Mouse (Mus musculus) layer of hippocampus, adult 9-11 months (tissue): ENCODE measurements at regions not wholly inside any gene's neighbourhood (a gene's known extent, or its start where the extent isn't known, plus 50 kb on each side); places are given as distances from the start of the nearest gene placed in this dataset.

Experiments used
- DNase-seq: peaks from one replicate; pipeline ENCODE4 v3.0.0; 2022

DNA sequence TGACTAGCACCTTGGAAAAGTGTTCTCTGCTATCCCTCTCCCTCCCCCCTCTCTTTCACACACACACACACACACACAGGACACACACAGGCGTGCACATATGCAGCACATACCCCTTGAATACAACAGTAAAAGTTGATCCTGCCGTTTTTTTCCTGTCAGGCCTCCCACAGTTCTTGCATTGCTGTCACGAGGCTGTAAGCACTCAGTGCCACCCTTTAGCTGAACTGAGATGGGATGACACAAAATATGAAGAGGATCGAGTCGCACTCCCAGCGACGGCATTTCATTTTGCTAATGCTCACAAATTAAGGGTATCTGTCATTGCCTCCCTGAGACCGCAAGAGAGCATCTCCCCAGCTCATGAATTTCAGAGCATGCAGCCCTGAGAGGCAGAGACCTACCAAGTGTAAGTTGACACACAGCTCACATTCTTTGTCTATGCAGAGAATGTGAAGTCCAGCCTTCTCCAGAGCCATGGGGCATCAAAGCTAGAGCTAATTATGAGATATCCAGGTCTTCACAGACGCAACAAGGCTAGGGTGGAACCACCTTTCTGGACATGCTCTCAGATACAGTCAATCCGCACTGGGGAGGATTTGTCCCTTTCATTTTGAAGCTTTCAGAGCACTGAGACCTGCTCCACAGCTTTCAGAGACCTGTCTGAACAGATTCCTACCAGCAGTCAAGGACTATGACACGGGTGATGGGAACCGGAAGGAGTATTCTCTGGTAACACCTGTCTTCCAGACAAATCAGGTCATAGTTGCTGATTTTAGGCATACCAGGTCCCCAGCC lies 152.3 kb downstream of the Cmpk2 start:
- DNase-seq: peak; percentile 4

DNA sequence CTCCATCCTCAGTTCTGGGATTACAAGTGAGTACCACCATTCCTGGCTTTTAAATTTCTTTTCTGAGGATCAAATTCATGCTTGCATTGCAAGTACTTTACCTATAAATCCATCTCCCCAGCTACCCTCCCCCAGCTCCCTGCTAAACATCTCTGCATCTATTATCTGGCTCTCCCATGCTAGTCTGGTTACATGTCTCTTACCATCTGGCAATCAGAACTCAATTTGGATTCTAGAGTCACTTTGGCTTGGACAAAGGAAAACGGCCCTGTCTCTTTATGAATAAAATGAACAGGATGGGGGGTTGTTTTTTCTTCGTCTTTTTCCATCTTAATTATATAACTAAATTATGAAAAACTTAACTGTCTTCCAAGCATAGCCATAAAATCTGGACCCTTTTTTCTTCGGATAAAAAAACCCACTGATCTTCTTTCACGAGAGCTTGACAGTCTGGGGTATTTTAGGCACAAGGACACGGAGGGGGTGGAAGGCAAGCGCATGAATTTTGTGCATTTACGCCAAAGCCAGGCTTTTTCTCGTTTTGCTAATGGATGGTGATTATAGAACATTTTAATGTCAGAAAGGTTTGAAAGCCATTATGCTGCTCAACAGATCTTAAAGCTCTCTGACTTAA lies 151.6 kb downstream of the Cmpk2 start:
- peak; percentile 20 for DNase-seq

DNA sequence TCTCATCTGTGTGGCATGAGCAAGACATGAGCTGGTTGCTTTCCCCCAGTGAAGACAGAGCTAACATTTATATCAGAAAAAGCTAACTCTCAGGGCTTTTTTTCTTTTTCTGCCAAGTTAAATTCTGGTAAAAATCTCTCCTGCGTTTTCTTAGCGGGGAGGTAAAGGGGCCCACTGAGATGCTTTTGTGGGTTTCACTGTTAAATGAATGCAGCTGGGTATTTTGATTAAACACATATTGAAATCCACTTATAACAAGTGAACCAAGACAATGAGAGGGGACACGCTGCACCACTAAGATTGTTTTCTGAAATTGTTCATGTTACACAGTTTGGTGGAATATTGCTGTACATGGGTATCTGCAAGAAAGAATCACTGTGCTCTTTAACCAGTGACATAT lies 149.0 kb downstream of the Cmpk2 start:
- no peak for DNase-seq

DNA sequence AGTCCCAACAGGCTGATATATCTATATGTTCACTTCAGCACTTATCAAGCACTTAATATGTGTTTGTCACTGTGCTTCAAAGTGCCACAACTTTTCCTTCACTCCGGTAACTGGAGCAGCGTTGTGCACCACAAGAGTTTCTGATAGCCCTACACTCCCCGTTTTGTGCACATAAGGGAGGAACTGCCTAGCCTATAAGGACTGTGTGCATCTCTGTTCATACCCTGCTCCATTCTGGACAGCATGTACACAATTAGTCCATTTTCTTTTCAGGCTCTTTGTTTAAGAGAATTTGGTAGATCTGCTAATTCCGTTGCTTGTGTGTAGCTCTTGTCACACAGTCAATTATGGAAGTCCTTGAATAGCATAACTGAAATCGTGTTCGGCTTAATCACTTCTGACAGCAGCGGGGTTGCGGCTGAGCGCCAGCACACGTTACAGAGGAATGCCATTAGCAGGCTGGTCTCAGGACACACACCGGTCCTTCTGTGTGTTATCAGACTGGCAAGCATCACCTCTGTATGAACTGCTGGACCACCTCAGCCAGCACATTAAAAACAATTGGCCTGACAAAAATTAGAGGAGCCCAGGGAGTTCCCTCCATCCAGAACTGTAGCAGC lies 144.2 kb downstream of the Cmpk2 start:
- DNase-seq: no peak

DNA sequence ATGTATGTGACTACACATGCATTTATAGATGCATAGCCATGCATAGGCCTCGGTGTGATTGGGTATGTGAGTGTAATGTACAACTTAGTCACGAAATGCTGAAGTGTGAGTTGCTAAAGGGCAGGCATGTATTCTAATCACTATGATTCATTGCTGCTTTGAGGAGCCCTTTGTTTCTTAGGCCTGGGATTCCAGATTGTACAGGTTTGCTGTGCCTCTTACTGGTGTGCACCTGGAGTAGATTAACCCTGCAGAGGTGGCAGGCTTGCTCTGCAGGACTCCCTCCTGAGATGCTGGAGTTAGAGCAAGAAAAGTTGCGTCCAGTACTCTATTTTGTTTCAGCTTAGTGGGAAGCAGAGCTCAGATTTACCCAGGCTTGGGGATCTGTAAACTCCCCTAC lies 141.1 kb downstream of the Cmpk2 start:
- DNase-seq: no peak

DNA sequence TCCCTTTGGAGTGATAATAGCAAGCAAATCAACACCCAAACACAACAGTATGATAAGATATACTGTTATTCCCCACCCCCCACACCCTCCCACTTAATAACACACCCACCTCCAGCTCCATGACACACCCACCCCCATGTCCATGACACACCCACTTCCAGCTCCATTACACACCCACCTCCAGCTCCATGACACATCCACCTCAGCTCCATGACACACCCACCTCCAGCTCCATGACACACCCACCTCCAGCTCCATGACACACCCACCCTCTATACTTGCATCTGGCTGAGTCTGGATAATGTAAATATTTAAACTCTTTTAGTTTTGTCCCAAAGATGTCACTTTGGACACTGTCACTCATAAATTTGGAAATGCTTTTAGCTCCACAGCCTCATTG lies 129.5 kb downstream of the Cmpk2 start:
- DNase-seq: no peak

DNA sequence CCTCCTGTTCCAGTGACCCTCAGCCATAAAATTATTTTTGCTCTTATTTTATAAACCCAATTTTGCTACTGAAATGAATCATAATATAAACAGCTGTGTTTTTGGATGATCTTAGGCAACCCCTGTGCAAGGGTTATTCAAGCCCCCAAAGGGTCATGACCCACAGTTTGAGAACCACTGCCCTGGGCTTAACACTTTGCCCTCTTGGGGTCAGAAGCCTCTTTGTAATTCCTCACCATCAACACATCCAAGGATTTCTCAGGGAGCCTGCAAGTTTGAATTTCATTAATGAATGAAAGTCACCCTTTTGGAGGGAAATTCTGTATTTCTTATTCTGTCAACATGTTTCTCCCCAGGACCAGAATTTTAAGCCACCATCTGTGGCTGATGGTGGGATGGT lies 123.1 kb downstream of the Cmpk2 start:
- DNase-seq: no peak

DNA sequence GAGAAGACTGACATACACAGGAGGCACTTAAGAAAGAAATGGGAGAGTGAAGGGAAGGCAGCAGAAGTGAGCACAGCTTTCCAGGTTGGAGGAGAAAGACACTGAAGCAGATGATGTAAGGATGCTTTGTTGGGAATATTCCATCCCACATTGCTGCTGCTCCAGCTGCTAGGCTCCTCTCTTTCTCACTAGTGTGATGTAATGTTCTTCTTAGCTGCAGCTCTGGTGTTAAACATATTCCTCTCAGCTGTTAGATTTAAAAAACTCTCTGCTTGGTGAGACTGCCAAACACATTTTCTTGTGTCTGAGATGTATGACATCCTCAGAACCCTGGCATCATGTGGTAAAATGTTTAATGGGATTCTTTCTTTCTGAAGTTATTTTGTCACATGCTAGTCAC lies 120.1 kb downstream of the Cmpk2 start:
- DNase-seq: peak; percentile 41

DNA sequence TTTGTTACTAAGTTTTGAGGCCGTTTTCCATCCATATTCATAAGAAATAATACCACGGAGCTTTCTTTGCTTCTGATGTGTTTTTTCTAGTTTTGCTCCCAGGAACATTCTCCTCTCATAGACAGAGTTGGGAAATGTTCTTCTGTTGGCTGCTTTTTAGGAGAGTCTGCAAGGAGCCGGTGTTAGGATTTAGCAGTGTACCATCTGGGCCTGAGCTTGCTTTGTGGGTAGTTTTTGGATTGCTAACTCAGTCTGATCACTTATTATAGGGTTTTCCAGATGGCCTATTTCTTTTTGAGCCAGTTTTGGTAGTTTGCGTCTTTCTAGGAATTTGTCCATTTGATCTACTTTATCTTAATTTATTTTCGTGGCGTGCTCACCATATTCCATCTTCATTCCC lies 108.4 kb downstream of the Cmpk2 start:
- peak; percentile 85 for DNase-seq

DNA sequence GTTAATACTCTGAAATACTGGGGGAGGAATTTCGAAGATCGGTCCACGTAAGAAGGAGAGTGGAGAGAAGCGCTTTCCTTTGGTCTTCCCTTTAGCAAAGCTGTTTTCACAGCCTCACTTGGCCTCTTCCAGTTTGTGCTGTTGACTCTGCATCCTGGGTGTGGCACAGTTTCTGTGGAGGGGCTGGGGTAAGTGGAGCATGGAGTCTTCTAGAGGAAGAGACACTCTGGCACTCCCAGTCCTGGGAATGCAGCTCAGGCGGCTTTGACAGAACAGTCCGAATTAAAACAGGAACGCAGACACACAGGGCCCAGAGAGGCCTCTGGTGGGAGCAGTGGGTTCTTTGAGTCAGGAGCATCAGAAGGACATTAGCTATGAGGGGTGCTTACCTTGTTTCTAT lies 102.6 kb downstream of the Cmpk2 start:
- no peak for DNase-seq

DNA sequence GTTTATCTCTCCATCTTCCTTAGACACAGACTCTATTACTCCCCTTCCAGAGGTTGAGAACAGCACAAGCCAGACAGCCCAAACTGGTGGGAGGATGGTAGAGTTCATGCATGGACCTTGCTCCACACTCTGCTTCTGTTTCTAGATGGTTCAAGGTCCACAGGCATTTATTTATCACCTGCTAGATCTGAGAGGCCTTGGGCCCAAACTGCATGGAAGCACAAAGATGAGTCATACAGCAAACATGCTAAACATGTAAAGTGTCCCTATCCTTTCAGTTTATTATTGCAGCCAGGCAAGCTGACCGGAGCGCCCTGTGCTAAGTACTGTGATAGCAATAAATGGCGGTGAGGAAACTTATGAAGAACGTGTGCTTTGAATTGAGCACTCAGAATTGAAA lies 98.4 kb downstream of the Cmpk2 start:
- no peak for DNase-seq

DNA sequence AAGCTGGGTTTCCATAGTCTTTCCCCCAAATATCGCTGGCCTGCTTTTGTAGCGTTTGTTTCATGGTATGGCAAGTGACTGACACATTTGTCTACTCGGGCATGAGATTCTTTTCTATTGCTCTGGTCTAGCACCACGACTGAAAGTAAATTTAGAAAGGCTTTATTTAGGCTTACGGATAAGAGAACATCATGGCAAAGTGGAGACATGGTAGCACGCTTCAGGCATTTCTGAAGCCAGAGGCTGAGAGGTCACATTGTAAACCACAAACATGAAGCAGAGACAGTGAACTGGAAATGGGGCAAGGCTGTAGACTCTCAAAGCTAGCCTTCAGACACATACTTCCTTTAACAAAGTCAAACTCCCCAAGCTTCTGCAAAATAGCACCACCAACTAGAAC lies 93.9 kb downstream of the Cmpk2 start:
- no peak for DNase-seq

DNA sequence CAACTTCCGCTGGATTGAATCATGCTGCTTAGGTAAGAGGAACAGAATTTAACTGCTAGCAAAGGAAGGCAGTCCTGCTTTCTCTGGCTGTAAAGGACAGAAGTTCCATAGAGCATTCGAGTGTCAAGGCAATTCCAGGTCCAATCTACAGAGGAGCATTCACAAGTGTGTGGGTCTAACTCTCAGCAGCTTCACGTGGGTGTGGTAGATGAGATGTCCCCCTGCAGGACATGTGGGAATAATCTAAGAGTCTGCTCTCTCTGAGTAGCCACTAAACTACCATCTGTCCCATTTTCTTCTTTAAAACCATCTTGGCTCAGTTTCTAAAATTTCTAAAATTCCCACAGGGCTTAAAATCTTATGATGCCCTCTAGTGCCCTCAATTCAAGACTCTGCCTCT lies 90.6 kb downstream of the Cmpk2 start:
- DNase-seq: no peak

DNA sequence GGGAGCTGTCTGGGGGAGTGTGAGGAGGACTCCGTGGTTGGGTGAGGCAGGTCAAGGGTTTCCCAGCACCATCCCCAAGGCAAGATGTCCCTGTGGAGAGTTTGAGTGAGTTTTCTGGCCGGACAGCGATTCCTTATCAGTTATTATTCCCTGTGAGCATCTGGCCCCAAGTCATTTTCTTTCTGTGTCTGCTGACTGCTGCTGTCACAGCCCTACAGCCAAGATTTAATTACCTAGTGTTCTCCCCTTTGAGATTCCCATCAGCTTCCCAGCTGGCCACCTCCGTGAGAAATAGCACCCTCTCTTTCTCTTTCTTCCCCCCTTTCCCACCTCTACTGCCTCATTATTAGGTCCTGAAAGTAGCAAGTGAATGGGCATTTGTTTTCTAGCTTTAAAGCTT lies 88.4 kb downstream of the Cmpk2 start:
- DNase-seq: no peak

DNA sequence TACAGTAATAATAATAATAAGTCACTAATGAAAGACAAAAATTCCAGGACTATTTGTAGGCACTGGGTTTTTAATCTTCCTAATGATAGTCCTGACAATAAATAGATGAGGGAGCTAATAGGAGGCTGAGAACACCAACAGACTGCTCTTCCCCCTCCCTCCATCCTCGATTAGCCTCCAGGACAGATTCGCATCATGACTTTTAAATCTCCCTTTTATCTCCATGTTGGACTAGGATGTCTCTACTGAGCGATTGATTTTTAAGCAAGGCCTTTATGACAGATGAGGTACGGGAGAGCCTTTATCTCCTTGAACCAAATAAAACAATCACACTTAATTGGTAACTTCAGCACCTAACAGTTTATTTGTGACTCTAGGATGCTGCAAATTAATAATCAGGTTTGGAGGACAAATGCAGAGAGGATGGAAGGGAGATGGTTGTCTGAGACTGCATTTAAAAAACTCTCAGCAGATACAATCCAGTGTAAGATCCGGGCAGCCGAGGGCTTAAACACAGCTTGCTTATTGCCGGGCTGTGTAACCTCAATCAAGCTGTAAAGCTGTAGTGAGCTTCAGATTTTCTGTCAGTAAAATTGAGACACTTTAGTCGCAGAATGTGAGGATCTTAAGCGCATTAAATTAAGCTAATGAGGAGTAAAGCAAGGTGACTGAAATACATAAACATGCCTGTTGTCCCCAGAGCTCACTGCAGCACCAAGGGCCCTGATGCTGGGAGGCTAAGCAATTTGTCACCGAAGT lies 82.3 kb downstream of the Cmpk2 start:
- DNase-seq: no peak

DNA sequence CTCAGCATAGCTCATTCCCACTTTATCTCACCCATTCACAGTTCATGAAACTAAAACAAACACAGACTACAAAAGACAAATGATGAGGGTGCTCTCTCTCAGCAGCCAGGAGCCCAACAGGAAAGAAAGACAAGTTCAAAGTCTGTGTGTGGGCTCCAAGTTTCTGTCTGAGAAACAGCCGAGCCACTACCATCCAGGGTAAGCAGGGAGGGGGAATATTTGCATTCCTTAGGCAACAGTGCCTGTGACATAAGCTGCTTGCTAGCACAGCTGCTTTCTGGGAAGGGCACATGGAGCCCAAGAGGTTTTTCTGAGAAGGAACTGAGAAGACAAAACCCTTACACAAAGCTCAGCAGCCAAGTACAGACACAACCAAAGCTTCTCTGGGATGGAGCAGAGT lies 78.5 kb downstream of the Cmpk2 start:
- no peak for DNase-seq

DNA sequence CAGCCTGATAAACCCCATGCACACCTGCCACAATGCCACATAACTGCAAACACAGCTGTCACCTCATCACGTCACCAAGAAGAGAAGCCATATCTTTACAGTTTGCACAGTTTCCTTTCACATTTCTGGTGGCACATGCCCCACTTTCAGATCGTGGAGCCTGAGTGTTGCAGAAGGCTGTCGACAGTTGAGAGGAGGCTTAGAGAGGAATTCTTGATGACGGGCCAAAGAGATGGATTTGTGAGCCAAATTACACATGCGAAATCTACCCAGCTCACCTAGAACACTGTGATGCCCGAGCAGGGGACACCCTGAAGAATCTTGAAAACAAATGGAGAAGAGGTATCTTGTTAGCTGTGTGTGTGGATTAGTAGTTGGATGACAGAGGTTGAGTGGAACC lies 77.4 kb downstream of the Cmpk2 start:
- DNase-seq: no peak

DNA sequence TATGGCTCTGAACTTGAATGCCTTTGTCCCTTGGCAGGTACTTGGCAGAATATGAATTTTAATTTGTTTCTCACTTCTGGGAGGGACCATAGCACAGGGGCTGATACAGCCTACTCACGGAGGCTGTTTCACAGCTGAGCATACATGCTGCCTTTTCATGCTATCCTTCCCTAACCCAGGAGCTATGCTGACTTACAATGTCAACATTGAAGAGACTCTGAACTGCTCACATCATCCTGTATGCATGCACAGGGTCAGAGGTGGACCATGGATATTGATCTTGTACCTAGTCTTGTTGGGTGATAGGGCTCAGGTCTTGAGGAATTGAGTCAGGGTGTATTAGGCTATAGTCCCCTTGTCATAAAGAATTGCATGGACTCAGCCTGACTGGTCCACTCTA lies 74.5 kb downstream of the Cmpk2 start:
- no peak for DNase-seq

DNA sequence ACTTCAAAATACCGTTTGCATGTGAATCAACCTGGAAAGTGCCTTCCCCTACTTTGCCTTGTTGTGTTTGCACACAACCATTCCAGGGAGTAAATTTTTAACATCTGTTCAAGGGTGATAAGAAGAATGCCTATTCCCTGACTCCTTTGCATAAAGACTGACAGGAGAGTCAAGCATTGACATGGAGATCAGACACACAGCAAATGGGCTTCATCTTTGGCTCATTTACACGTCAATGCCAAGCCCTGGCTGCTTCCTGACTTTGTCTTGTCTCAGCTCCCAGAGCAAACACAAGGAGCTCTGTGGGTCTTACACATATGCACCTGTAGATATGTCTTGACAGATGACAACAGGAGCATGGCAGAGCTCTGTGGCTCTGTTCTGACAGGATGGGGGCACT lies 73.4 kb downstream of the Cmpk2 start:
- DNase-seq: no peak

DNA sequence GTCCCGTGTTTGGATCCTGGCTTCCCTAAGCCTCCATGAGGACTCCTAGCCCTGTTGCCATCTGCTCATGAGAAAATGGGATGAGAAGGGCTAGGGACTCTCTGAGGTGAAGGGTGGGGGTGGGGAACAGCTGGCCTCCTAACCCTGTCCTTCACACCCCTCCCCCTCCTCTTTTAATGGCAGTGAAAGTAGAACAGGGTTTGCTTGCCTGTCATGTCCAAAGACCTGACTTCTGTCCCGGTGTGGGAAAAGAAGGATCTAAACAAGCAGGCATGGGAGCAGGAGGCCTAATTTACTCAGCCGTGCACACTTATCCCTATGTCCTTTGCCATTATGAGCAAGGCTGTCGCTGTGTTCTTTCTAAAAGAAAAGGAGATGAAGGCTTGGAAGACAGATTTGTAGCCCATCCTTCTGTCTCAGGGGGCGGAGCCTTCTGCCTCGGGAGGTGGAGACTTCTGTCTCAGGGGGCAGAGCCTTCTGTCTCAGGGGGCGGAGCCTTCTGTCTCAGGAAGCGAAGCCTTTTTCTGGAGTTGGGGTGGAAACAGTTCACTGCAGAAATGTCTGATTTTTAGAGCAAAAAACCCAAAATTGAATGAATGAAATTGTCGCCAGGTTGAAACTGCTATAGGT lies 66.4 kb downstream of the Cmpk2 start:
- no peak for DNase-seq

DNA sequence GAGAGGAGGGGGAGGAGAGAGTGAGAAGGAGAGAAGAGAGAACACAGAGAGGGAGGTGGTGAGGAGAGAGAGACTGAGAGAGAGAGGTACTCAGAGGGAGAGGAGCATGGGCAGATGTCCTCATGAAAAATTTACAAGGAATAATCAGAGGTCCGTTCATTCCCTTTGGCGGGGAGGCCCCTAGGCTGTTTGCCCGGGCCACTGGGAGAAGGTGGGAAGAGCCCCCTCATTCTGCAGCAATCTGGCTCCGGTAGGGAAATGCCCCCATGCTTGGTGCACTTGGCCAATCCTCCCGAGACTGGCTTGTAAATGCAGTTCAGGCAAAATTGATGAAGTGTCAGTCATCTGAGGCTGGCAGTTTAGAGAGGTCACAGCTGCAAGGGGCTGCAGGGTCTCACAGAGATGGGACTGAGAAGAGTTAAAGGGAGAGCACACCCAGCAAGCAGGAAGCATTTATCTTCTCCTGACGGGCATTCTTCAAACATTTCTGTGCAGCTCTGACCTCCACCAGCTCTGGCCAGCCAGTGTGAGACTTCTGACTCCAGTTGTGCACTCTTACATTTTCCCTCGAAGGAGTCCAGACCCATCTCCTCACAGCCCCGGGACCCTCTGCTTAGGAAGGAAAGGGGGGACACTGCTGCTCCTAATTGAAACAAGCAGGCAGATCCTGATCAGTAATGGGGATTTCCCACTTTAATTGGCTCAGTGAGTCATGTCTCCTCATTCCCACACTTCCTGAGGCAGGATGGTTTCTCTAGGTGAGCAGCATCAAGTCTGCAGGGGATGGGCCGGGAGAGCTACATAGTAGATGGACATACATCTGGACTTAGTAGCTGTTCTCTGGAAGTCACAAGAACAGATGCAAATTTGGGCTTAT lies 65.5 kb downstream of the Cmpk2 start:
- DNase-seq: no peak

DNA sequence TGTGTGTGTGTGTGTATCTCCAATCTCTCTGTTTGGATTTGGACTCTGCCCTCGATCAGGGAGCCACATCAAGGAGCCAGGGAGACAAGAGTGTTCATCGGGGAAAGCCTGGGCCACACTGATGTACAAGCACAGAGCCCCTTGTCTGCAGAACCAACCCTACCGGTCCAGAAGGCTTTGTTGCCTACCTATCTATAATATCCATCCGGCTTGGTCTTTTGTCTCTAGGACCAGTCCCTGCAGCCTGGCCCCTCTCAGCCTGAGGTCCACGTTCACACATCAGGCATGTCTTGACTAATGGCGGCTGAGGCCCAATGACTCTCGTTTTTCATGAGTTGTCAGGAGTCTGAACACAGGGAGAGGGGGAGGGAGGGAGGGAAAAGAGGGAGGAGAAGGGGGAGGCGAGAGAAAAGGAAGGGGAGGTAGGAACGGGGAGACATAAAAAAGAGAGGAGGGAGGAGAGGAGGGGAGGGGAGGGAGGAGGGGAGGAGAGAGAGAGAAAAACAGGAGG lies 64.7 kb downstream of the Cmpk2 start:
- DNase-seq: no peak
